Mouse (Mus musculus) bone marrow macrophage, adult 2 months (primary cell): ENCODE data around the gene Cpxm2. TPM values are rescaled to one million over a fixed set of nuclear protein-coding genes. Genes with fewer than 3 reads are reported as not detected.

ENCODE experiments used
- H3K27ac ChIP-seq: 2 replicates; pipeline ENCODE4 v1.5.1; 2012; ENCODE audit warnings: low read depth, low read length; ENCODE audit not compliant: insufficient read depth
- H3K4me1 ChIP-seq: 2 replicates; pipeline ENCODE4 v1.6.1; 2012; ENCODE audit warnings: low read length; ENCODE audit not compliant: control insufficient read depth, insufficient read depth
- H3K4me3 ChIP-seq: 2 replicates; pipeline ENCODE4 v1.5.1; 2012; ENCODE audit warnings: mild to moderate bottlenecking, low read length, moderate library complexity; ENCODE audit not compliant: insufficient read depth
- CTCF ChIP-seq: IDR thresholded peaks from 2 replicates; pipeline ENCODE4 v1.5.1; 2012; ENCODE audit warnings: low read depth, mild to moderate bottlenecking, low read length, moderate library complexity
- POLR2A ChIP-seq: IDR thresholded peaks from 2 replicates; pipeline ENCODE4 v1.6.1; 2012; ENCODE audit warnings: mild to moderate bottlenecking, low read depth, low read length, borderline replicate concordance
- polyA plus RNA-seq: library from polyadenylated mRNA; stranded (reverse); fragments of >200 nt; gene quantifications from 2 replicates; pipeline ENCODE4 v1.2.4, GENCODE M21; 2012; ENCODE audit not compliant: missing spikeins, insufficient read depth, insufficient read length

Gene Cpxm2
- polyA plus RNA-seq, 1 experiment, result not detected

- TF ChIP-seq POLR2A (no peak), CTCF (no peak)
- no peak overlapping the region for H3K27ac ChIP-seq
- H3K4me1 ChIP-seq, result no peaks in the 10 kb centered on the region
- no peak overlapping the region for H3K4me3 ChIP-seq
Observed at GRCm38 (mm10) chr7:132005996-132006696, 148.4 kb downstream of the Cpxm2 start.

GRCm38 (mm10) chr7:131992873-131993272, 161.7 kb downstream of the Cpxm2 start:
- no peak overlapping the region for H3K4me3 ChIP-seq
- no peaks in the 10 kb centered on the region for H3K4me1 ChIP-seq
- TF ChIP-seq CTCF (no peak), POLR2A (no peak)

GRCm38 (mm10) chr7:131992226-131992625, 162.3 kb downstream of the Cpxm2 start:
- no peak overlapping the region for H3K27ac ChIP-seq
- TF ChIP-seq CTCF, result no peak
- TF ChIP-seq POLR2A, result no peak

More at GRCm38 (mm10) chr7:131992873-131993272, 161.7 kb downstream of the Cpxm2 start:
- no peak overlapping the region for H3K27ac ChIP-seq

GRCm38 (mm10) chr7:131989056-131989455, 165.5 kb downstream of the Cpxm2 start:
- Histone ChIP-seq H3K27ac (no peak overlapping the region), H3K4me3 (no peak overlapping the region), H3K4me1 (no peaks in the 10 kb centered on the region)
- TF ChIP-seq POLR2A (no peak), CTCF (no peak)

More at GRCm38 (mm10) chr7:131992226-131992625, 162.3 kb downstream of the Cpxm2 start:
- Histone ChIP-seq H3K4me1 (no peaks in the 10 kb centered on the region), H3K4me3 (no peak overlapping the region)

Other genes with a start within 250 kb of the Cpxm2 start
- not detected in 2 replicates for gene Gpr26, start 188.3 kb downstream of the Cpxm2 start, polyA plus RNA-seq
- gene Chst15, start 162.5 kb upstream of the Cpxm2 start, polyA plus RNA-seq, result 0.42 and 0.49 TPM in 2 replicates